Mouse (Mus musculus): ENCODE results near the gene Ncln.

The Ncln gene

GRCm38 (mm10) chr10:81496264-81496901 lies at the start of gene Ncln:
TSS of gene Ncln (minus strand) at chr10:81496392.
- peak; percentile 98 for DNase-seq (ENCODE audit: low spot score)

GRCm38 (mm10) chr10:81545161-81545747 lies 49.1 kb upstream of the Ncln start, which contains the start of gene Gna11:
TSS of gene Gna11 (minus strand) at chr10:81545190.
- peak; percentile 99 for DNase-seq (ENCODE audit: low spot score)

DNA sequence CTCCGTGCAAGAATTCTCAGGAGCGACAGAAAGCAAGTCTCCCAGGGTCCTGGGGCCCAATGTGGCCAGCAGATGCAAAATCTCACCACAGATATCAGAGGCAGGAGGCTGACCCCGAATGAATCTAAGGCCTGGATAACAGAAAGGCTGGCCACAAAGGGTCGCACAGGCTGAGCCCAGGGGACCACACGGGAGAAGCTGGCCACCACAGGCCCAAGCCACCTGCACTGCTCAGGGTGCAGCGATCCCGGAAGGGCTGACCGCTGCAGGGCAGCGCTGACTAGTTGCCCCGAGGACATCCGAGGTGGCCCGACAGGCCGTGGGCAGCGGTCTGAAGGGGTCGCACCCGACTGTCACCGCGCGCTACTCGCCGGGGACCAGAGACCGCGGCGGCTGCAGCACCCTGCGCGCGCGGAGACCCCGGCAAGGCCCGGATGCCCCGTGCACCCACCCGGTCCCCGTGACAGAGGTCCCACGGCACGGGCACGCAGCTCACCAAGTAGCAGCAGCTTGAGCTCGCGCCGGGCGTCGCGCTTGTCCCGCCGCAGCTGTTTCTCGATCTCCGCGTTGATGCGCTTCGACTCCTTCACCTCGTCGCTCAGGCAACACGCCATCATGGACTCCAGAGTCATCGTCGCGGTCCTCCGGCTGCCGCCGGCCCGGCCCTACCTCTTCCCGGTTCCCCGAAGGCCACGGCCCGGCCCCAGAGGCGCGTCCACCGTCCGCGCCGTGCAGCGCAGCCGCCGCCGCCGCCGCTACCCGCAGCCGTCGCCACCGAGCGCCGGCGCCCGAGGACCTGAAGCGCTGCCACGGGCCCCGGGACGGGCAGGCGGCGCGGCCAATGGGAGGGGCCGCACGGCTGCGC lies 48.3 kb upstream of the Ncln start:
- no peak for DNase-seq (ENCODE audit: low spot score)

DNA sequence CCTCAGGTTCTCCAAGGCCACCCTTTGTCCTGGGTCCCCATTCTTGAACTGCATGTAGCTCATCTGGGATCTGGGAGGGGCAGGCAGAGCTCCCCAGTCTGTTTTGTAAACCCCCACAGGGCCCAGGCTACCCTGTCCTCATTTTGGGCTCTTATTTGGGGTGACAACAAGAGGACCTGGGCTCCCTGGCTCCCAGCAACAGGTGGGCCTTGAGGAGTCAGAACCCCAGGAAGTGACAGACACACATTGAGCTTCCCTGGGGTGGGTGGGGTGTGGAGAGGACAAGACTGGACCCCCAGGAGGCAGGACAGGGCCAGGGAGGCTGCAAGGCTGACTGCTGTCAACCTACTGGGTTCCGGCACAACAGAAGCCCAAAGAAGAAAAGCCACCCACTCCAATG lies 47.4 kb upstream of the Ncln start:
- DNase-seq (ENCODE audit: low spot score), result no peak

- no peak for DNase-seq (ENCODE audit: low spot score)
Observed at GRCm38 (mm10) chr10:81542727-81543460, 46.7 kb upstream of the Ncln start.

DNA sequence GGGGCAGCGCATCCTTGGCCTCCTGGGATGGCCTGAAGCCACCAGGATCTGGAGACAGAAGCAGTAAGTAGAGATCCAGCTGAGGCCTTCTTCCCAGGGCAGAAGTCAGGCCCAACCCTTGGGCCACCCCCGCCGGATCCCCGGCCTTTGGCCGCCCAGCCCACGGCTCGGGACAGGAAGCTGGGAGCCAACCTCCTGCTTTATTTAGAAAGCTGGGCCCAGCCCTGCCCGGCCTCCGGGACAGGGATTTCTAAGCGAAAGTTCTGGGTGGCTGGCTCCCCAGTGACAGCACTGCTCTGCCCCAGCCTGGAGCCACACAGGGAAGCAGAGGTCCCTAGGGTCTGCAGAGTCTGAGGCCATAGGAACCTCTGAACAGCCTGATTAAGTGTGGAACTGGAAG lies 45.6 kb upstream of the Ncln start:
- no peak for DNase-seq (ENCODE audit: low spot score)

DNA sequence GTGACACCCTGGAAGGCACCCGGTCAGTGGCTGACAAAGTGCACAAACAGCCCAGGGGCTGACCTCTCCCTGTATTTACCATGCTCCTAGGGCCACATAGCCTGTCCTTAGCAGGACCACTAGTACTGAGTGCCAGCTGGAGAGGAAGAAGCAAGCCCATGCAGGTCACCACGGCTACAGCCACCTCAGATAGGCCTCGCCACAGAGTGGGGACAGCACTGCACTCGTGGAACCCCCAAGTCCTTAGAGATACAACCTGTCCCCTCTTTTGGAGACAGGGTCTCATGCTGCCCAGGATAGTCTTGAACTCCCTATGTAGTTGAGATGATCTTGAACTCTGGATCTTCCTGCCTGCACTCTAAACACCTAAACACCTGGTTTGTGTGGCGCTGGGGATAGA lies 45.2 kb upstream of the Ncln start:
- no peak for DNase-seq (ENCODE audit: low spot score)

DNA sequence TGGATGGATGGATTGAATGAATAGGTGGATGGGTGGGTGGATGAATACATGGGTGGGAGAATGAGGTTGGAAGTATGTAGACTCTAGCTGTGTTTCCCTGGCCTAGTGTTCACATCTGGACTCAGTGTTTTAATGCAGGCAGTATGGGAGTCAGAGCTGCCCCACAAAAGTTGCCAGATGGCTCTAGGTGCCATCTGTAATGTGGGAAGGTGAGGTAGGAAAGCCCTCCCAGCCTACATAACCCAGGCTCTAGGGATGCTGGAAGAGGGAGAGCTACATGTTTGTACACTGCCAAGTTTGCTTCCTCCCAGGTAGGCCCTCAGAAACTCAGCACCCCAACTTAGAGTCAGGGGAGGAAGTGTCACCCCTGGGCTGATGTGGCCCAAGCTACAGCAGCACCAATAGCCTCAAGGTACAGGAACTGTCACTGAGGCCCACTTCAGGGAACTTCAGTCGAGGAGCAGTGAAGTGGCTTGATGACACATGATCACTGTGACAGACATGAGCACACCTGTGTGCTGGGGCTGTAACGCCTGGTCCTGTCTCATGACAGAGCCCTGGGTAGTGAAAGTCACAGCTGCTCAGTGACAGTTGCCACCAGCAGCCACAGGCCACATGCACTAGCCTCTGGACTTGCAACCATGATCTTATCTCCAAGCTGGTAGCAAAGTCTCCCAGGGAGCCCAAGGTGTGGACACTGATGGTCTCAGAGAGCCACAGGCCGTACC lies 42.3 kb upstream of the Ncln start:
- no peak for DNase-seq (ENCODE audit: low spot score)

DNA sequence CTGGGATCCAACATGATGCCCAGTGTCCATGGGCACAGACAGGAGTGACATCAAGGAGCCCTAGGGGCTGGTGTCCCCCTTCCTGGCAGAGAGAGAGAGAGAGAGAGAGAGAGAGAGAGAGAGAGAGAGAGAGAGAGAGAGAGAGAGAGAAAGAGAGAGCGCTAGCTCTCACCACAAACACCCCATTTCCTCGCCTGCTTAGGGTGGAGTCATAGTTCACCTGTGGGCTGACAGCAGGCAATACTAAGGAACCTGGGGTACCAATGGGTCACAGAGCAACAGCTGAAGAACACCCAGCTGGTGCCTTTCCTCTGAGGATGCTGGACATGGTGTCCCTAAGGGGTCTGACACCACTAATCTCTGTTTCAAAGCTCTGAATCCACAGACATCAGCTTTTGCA lies 41.2 kb upstream of the Ncln start:
- DNase-seq (ENCODE audit: low spot score), result no peak

- no peak for DNase-seq (ENCODE audit: low spot score)
Observed at GRCm38 (mm10) chr10:81536734-81537133, 40.5 kb upstream of the Ncln start.

DNA sequence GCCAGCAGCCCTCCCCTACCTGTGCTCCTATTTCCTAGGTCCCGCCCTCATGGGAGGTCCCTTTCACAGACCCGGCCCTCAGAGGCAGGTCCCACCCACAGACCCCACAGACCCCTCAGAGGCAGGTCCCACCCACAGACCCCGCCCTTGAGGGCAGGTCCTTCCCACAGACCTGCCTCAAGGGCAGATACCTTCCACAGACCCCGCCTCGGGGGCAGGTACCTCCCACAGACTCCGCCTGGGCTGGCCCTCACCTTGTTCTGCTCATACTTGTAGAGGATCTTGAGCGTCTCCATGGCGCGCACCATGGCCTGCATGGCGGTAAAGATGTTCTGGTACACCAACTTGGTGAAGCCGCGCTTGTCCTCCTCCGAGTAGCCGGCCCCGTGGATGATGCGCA lies 38.6 kb upstream of the Ncln start:
- no peak for DNase-seq (ENCODE audit: low spot score)

DNA sequence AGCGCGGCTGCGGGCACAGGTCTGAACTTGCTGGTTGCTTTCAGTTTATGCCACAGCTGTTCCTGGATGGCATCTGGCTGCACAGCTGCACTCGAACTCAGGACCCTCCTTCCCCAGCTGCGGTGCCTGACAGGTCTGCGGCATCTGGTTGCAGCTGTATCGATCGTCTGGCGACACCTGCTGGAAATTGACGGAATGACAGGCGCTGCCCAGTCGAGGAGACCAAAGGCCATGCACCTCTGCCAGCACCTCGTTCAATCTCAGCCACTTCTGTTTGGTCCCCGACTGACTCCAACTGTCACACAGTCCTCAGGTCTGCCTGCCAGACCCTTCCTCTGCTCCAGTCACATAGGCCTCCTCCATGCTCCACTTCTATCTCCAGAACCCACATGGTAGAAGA lies 30.6 kb upstream of the Ncln start:
- DNase-seq (ENCODE audit: low spot score), result peak; percentile 84

DNA sequence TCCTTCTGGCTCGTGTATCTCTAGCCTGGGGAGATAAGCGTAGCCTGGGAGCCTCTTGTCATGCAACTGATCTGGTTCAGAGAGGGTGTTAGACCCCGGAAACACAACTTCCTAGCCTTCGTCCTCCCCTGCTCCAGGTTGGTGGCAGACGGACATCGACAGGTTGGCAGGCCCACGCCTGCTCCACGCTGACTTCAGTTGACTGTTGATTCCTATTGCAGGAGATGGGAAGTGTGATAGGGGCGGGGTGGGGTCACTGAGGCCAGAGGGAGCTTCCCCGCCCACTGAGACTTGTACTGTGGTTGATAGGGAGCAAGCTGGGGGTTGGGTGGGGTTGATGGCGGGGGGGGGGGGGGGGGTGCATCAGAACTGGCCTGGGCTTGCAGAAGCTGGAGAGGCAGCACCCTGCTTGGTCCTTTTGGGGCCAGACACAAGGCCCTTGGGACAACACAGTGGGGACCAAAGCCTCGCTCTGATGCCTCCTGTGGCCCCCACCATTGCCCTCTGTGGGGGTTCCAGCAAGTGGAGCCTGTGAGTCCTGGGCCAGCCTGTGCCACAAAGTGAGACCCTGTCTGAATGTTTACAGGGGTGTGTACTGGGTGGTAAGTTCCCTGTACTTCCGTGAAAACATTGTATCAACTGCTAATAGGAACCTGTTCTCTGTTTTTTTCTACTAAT lies 29.0 kb upstream of the Ncln start:
- DNase-seq (ENCODE audit: low spot score), result no peak

DNA sequence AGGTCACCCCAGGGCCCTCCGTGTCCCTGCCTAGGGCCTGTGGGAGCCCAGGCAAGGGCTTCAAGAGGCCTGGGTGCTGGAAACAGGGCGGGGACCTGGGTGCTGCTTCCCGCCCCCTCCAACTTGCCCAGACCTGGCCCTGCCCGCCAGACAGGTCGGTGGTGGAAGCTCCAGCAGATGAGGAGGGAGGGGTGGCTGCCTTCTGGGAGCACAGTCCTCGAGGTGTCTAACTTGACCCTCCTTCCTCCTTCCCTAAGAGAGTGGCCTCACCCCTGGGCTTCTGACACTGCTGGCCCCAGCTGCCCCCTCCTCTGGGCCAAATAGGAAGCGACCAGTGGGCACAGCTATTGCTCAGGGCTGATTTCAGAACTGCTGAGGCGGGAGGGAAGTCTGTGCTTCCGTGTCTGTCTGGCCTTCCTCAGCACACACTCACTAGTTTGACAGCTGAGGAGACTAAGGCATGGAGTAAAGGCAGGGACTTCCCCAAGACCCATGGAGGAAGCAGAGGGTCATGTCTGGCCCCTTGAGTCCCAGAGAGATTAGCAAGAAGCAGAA lies 27.9 kb upstream of the Ncln start, which contains the start of gene Gna15:
Gene Gna15, minus strand, starts transcription at position 175 of the 555 bp plus-strand sequence.
- DNase-seq (ENCODE audit: low spot score), result no peak

DNA sequence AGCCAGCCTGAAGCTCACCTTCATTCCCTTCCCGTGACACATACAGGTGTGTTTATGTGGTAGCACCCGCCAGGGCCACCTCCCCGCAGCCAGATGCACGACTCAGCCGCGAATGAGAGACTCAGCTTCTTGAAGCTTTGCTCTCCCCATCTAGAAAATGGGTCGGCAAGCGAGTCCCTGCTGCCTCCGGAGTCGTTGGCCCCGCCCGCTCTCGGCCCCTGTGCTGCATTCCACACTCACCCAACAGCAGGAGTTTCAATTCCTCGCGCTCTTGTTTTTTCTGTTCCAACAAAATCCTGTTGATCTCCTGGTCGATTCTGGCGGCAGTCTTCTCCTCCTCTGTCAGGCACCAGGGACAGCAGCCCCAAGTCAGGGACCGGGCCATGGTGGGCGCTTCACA lies 27.4 kb upstream of the Ncln start:
- DNase-seq (ENCODE audit: low spot score), result no peak

GRCm38 (mm10) chr10:81523142-81523541 lies 26.9 kb upstream of the Ncln start:
- no peak for DNase-seq (ENCODE audit: low spot score)

DNA sequence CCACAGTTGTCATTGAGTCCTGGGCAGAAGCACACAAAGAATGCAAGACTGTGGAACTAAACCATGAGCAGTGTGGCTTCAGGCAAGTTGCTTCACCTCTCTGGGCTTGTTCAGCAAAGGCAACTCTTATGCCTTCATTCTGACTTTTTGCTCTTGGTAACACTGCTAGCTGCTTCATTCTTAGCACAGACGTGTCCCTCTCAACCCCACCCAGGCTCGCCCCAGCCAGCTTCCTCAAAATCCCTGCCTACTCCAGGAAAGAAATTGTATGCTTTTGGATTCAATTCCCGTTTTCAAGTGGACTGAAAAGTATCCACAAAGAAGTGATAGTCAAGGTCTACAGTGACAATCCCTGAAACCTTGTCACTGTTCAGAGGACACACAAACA lies 23.8 kb upstream of the Ncln start:
- no peak for DNase-seq (ENCODE audit: low spot score)

DNA sequence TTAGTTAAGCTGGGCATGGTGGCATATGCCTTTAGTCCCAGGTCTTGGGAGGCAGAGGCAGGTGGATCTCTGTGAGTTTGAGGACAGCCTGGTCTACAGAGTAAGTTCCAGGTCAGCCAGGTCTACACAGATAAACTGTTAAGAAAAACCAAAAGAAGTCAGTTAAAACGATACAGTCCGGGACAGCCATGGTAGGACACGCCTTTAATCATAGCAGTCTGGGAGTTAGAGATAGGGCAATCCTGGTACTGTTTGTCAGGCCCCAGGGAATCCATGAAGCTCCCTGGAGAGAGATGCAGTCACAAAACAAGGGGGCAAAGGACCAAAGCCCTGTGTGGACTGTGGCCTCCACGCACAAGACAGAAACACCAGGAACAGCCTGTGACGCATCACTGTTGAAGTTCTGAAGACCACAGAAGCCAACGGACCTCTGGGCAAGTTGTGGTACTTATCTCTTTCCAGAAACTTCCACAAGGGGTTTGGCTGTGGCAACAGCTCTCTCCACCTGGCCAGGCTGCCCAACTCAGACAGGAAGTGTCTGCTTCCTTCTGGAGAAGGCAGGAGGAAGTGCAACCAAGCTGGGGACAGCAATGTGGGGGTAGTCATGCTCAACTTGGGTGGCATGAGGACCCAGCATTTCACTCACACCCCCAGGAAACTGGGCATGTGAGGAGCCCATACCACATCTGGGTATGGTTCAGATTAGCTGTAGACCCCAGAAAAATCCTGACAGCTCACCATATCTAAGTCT lies 23.2 kb upstream of the Ncln start:
- no peak for DNase-seq (ENCODE audit: low spot score)

DNA sequence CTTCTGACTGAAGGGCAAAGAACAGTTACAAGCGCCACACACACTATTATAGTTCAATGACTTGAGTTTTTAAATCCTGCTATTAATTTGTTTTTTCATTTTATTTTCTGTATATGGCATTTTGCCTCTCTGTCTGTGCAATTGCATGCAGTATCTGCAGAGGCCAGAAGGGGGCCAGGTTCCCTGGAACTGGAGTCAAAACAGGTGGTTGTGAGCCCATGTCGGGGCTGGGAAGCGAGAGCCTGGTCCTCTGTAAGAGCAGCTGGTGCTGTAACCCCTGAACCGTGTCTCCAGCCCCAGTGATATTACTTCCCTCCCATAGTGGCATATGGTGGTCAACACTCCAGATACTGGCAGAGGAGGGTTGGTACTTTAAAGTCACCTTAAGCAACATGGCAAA lies 22.4 kb upstream of the Ncln start:
- peak; percentile 76 for DNase-seq (ENCODE audit: low spot score)

- no peak for DNase-seq (ENCODE audit: low spot score)
Observed at GRCm38 (mm10) chr10:81517227-81517626, 21.0 kb upstream of the Ncln start.

All from T-cell, adult 2 months (primary cell).